Mouse (Mus musculus) CD4-positive helper T cell, adult 2 months (primary cell): ENCODE data around the gene Ess2.

Experiments
- DNase-seq: peaks from one replicate; pipeline ENCODE4 v3.0.0-alpha.2; 2012; ENCODE audit warnings: low read depth, missing footprints, low spot score

The Ess2 gene

GRCm38 (mm10) chr16:17857157-17857556 is 54.0 kb downstream of the Ess2 start:
- no peak for DNase-seq

- DNase-seq = no peak
These were observed 57.9 kb downstream of the Ess2 start for GRCm38 (mm10) chr16:17853263-17853662.

- DNase-seq = no peak
These were observed 59.3 kb downstream of the Ess2 start for GRCm38 (mm10) chr16:17851860-17852259.

GRCm38 (mm10) chr16:17851331-17851730 is 59.8 kb downstream of the Ess2 start:
- DNase-seq = no peak
